Mouse (Mus musculus) thymus, adult 2 months (tissue): ENCODE data around the gene Klhdc8a.

Experiments
- CTCF ChIP-seq: fragments of 200-500 bp; IDR thresholded peaks from 2 replicates; pipeline ENCODE4 v1.5.1; 2012; ENCODE audit warnings: mild to moderate bottlenecking, control low read depth, low read length, moderate library complexity, borderline replicate concordance; ENCODE audit not compliant: control insufficient read depth, poor library complexity, insufficient read depth; ENCODE audit errors: extremely low read depth
- POLR2A ChIP-seq: fragments of 200-500 bp; IDR thresholded peaks from 2 replicates; pipeline ENCODE4 v1.6.1; 2012; ENCODE audit warnings: mild to moderate bottlenecking, low read length, control low read depth, moderate library complexity; ENCODE audit not compliant: control insufficient read depth, poor library complexity, insufficient read depth; ENCODE audit errors: extremely low read depth

DNA sequence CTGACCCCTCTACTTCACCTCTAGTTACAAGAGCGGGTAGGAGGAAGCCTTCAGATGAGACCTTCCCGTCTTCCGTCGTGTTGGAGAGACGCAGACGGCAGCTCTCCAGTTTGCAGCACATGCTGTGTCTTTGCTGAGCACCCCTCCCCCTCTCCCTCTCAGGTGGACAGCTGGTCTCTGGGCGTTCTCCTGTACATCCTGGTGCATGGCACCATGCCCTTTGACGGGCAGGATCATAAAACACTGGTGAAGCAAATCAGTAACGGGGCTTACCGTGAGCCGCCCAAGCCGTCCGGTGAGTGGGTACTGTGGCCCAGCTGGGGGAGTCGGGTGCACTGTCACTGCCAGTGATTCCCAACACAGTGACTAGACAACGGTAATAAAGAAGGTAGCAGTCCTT lies 32.0 kb downstream of the Klhdc8a start:
- no peak for TF ChIP-seq POLR2A
- no peak for TF ChIP-seq CTCF
